Mouse (Mus musculus): Measurements from ENCODE around the gene Gpr137. TPM values are rescaled to one million over a fixed set of nuclear protein-coding genes. Genes with fewer than 3 reads are reported as not detected.

Gene Gpr137
- polyA plus RNA-seq, 1 experiment: 31.2 TPM

GRCm38 (mm10) chr19:6985951-6986708 lies 43.9 kb upstream of the Gpr137 start:
- peak overlapping the region; percentile 50 for H3K4me3 ChIP-seq (ENCODE audit: insufficient read depth, poor library complexity, severe bottlenecking)
- peaks cover 3% of the 10 kb centered on the region for H3K79me3 ChIP-seq (ENCODE audit: low read depth)
- TF ChIP-seq USF1 (IDR thresholded peaks at IDR 0.05; ENCODE audit: low read depth) (no peak), CEBPB (IDR thresholded peaks at IDR 0.05; ENCODE audit: low read depth) (no peak), MYOD1 (IDR thresholded peaks at IDR 0.05; ENCODE audit: control insufficient read depth, insufficient read length, low read depth) (no peak), FOSL1 (IDR thresholded peaks at IDR 0.05; ENCODE audit: insufficient read depth, low read length, poor library complexity, severe bottlenecking) (no peak), CTCF (IDR thresholded peaks at IDR 0.05; ENCODE audit: control insufficient read depth, insufficient read depth, insufficient read length) (no peak), MAX (IDR thresholded peaks at IDR 0.05) (no peak), MYOG (IDR thresholded peaks at IDR 0.05; ENCODE audit: control insufficient read depth, extremely low read depth, insufficient read length) (no peak)
- peaks cover 23% of the 10 kb centered on the region for H3K36me3 ChIP-seq (ENCODE audit: control insufficient read depth, insufficient read depth)
- H3K79me2 ChIP-seq (ENCODE audit: control insufficient read depth, insufficient read depth): peaks cover 12% of the 10 kb centered on the region
- H3K27me3 ChIP-seq (ENCODE audit: control insufficient read depth, insufficient read depth, insufficient read length): no peaks in the 10 kb centered on the region
- H3ac ChIP-seq (ENCODE audit: control insufficient read depth, insufficient read length, low read depth): peak overlapping the region; percentile 28

- Histone ChIP-seq H3K79me3 (ENCODE audit: low read depth) (peaks cover 3% of the 10 kb centered on the region), H3ac (ENCODE audit: control insufficient read depth, insufficient read length, low read depth) (no peak overlapping the region), H3K4me3 (ENCODE audit: insufficient read depth, poor library complexity, severe bottlenecking) (no peak overlapping the region), H3K27me3 (ENCODE audit: control insufficient read depth, insufficient read depth, insufficient read length) (no peaks in the 10 kb centered on the region), H3K79me2 (ENCODE audit: control insufficient read depth, insufficient read depth) (peaks cover 18% of the 10 kb centered on the region), H3K36me3 (ENCODE audit: control insufficient read depth, insufficient read depth) (peaks cover 23% of the 10 kb centered on the region)
- TF ChIP-seq CTCF (IDR thresholded peaks at IDR 0.05; ENCODE audit: control insufficient read depth, insufficient read depth, insufficient read length) (no peak), CEBPB (IDR thresholded peaks at IDR 0.05; ENCODE audit: low read depth) (no peak), USF1 (IDR thresholded peaks at IDR 0.05; ENCODE audit: low read depth) (no peak), MAX (IDR thresholded peaks at IDR 0.05) (no peak), MYOD1 (IDR thresholded peaks at IDR 0.05; ENCODE audit: control insufficient read depth, insufficient read length, low read depth) (no peak), MYOG (IDR thresholded peaks at IDR 0.05; ENCODE audit: control insufficient read depth, extremely low read depth, insufficient read length) (no peak), FOSL1 (IDR thresholded peaks at IDR 0.05; ENCODE audit: insufficient read depth, low read length, poor library complexity, severe bottlenecking) (no peak)
Measured at GRCm38 (mm10) chr19:6985300-6985699, 43.0 kb upstream of the Gpr137 start.

GRCm38 (mm10) chr19:6983621-6984020 lies 41.3 kb upstream of the Gpr137 start:
- Histone ChIP-seq H3ac (ENCODE audit: control insufficient read depth, insufficient read length, low read depth) (no peak overlapping the region), H3K4me3 (ENCODE audit: insufficient read depth, poor library complexity, severe bottlenecking) (no peak overlapping the region), H3K27me3 (ENCODE audit: control insufficient read depth, insufficient read depth, insufficient read length) (no peaks in the 10 kb centered on the region), H3K79me3 (ENCODE audit: low read depth) (peaks cover 3% of the 10 kb centered on the region), H3K36me3 (ENCODE audit: control insufficient read depth, insufficient read depth) (peaks cover 27% of the 10 kb centered on the region), H3K79me2 (ENCODE audit: control insufficient read depth, insufficient read depth) (peaks cover 27% of the 10 kb centered on the region)
- TF ChIP-seq USF1 (IDR thresholded peaks at IDR 0.05; ENCODE audit: low read depth): no peak

- H3K79me3 ChIP-seq (ENCODE audit: low read depth): peaks cover 22% of the 10 kb centered on the region
- no peak overlapping the region for H3K4me3 ChIP-seq (ENCODE audit: insufficient read depth, poor library complexity, severe bottlenecking)
- peaks cover 46% of the 10 kb centered on the region for H3K79me2 ChIP-seq (ENCODE audit: control insufficient read depth, insufficient read depth)
- H3K36me3 ChIP-seq (ENCODE audit: control insufficient read depth, insufficient read depth): peaks cover 49% of the 10 kb centered on the region
- H3ac ChIP-seq (ENCODE audit: control insufficient read depth, insufficient read length, low read depth): no peak overlapping the region
- no peaks in the 10 kb centered on the region for H3K27me3 ChIP-seq (ENCODE audit: control insufficient read depth, insufficient read depth, insufficient read length)
- no peak for TF ChIP-seq CEBPB (IDR thresholded peaks at IDR 0.05; ENCODE audit: low read depth)
Measured at GRCm38 (mm10) chr19:6981465-6981864, 39.2 kb upstream of the Gpr137 start.

GRCm38 (mm10) chr19:6980381-6981093 lies 38.3 kb upstream of the Gpr137 start, which contains the start of gene Fkbp2:
Gene Fkbp2, minus strand, starts transcription at chr19:6980501.
- H3K4me3 ChIP-seq (ENCODE audit: insufficient read depth, poor library complexity, severe bottlenecking): peak within 1 kb of the TSS; percentile 65
- H3K79me2 ChIP-seq (ENCODE audit: control insufficient read depth, insufficient read depth): peaks cover 46% of the 10 kb centered on the region
- peaks cover 51% of the 10 kb centered on the region for H3K36me3 ChIP-seq (ENCODE audit: control insufficient read depth, insufficient read depth)
- TF ChIP-seq MAX (IDR thresholded peaks at IDR 0.05) (peak; percentile 14), FOSL1 (IDR thresholded peaks at IDR 0.05; ENCODE audit: insufficient read depth, low read length, poor library complexity, severe bottlenecking) (no peak), USF1 (IDR thresholded peaks at IDR 0.05; ENCODE audit: low read depth) (no peak)
- no peaks in the 10 kb centered on the region for H3K27me3 ChIP-seq (ENCODE audit: control insufficient read depth, insufficient read depth, insufficient read length)
- H3K79me3 ChIP-seq (ENCODE audit: low read depth): peaks cover 29% of the 10 kb centered on the region
- peak within 1 kb of the TSS; percentile 81 for H3ac ChIP-seq (ENCODE audit: control insufficient read depth, insufficient read length, low read depth)

All from C2C12 (cell line).